Mouse (Mus musculus): ENCODE measurements at regions not wholly inside any gene's neighbourhood (a gene's known extent, or its start where the extent isn't known, plus 50 kb on each side); places are given as distances from the start of the nearest gene placed in this dataset.
"Not testable (repeated sequence)": the region's sequence is repeated elsewhere in the genome, so short reads cannot be mapped to it uniquely, and the experiment has no call there.

DNA sequence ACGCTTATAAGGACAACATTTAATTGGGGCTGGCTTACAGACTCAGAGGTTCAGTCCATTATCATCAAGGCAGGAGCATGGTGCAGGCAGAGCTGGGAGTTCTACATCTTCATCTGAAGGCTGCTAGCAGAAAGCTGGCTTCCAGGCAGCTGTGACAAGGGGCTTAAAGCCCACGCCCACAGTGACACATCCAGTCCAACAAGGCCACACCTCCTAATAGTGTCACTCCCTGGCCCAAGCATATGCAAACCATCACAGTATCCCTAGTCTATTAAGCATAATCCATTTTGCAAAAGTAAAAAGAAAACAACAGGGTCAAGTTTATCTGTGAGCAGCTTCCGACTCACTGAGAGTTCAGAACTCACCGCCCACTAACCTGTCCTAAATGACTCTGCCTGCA lies 153.8 kb downstream of the Gxylt1 start:
- H3K4me3 ChIP-seq (replicated peaks): no peak overlapping the region
- H3K27ac ChIP-seq: no peak overlapping the region
- H3K4me2 ChIP-seq (replicated peaks): no peak overlapping the region
- no peaks in the 10 kb centered on the region for H3K4me1 ChIP-seq (replicated peaks)
- WGBS: 74% methylated on average over 4 of the region's 4 CpGs
- H3K27me3 ChIP-seq (replicated peaks): no peaks in the 10 kb centered on the region
- H3K9me3 ChIP-seq: no peaks in the 10 kb centered on the region
- no peaks in the 10 kb centered on the region for H3K36me3 ChIP-seq
- no peak overlapping the region for H3K9ac ChIP-seq
- no peak for ATAC-seq

DNA sequence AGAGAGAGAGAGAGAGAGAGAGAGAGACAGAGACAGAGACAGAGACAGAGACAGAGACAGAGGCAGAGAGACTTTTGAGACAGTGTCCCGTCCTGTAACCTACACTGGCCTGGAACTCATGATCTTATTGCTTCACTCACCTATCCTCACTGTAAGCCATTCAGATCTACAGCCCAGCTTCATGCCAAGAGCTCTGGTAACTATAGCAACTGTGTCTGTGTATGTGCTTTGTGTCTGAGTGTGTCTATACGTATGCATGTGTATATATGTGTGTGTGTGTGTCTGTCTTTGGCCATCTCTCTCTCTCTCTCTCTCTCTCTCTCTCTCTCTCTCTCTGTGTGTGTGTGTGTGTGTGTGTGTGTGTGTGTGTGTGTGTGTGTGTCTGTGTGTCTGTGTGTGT lies 157.2 kb downstream of the Gxylt1 start:
- H3K9me3 ChIP-seq; H3K4me2 ChIP-seq (replicated peaks); H3K27ac ChIP-seq; H3K4me3 ChIP-seq (replicated peaks); H3K9ac ChIP-seq; ATAC-seq; H3K27me3 ChIP-seq (replicated peaks); H3K4me1 ChIP-seq (replicated peaks); H3K36me3 ChIP-seq: not testable (repeated sequence)
- 69% methylated on average over 2 of the region's 2 CpGs for WGBS

DNA sequence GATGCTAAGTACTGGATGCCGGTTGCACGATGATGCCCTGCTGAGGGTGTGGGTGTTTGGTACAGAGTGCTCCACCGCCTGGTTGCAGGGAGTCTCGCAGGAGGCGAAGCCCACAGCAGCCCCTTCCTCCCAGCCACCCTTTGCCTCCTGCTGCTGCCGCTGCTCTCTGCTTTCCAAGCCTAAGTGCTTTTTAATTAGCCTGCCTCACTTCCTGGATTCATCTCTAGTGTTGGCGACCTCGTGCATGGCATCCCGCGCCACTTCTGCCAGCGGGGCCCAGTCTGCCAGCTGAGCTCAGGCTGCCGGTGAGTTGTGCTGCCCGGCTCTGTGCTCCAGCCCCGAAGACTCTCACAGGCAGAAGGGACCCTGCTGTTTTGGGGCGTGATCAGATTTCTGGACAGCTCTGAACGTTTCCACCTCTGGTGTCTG lies 159.3 kb downstream of the Gxylt1 start:
- H3K36me3 ChIP-seq: no peaks in the 10 kb centered on the region
- no peak overlapping the region for H3K9ac ChIP-seq
- peak overlapping the region; percentile 58 for H3K4me2 ChIP-seq (replicated peaks)
- no peaks in the 10 kb centered on the region for H3K27me3 ChIP-seq (replicated peaks)
- peak overlapping the region; percentile 19 for H3K4me3 ChIP-seq (replicated peaks)
- no peaks in the 10 kb centered on the region for H3K9me3 ChIP-seq
- WGBS: 4% methylated on average over 16 of the region's 16 CpGs
- ATAC-seq: peak; percentile 67
- H3K4me1 ChIP-seq (replicated peaks): peaks cover 4% of the 10 kb centered on the region; the same call in 1 of the 2 replicates
- H3K27ac ChIP-seq: no peak overlapping the region

DNA sequence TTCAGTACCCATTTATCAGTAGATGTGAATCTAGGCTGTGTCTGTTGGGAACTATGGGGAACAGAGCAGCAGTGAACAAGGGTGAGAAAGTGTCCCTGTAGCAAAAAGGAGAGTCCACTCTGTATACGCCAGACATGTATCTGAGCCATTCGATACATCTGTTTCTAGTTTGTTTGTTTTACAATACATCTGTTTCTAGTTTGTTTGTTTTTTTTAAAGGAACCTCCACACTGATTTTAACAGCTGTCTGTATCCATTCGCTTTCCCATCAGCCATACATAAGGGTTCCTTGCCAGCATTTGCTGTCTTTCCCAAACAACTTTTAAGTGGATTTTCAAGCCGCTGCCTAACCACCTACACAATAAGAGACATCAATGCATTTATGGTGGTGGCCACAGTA lies 170.0 kb downstream of the Gxylt1 start:
- no peaks in the 10 kb centered on the region for H3K4me1 ChIP-seq (replicated peaks)
- H3K27me3 ChIP-seq (replicated peaks): no peaks in the 10 kb centered on the region
- no peak overlapping the region for H3K27ac ChIP-seq
- no peak overlapping the region for H3K4me2 ChIP-seq (replicated peaks)
- H3K9me3 ChIP-seq: no peaks in the 10 kb centered on the region
- no peaks in the 10 kb centered on the region for H3K36me3 ChIP-seq
- WGBS: 71% methylated on average over 4 of the region's 4 CpGs
- H3K9ac ChIP-seq: no peak overlapping the region
- H3K4me3 ChIP-seq (replicated peaks): no peak overlapping the region
- ATAC-seq: no peak

DNA sequence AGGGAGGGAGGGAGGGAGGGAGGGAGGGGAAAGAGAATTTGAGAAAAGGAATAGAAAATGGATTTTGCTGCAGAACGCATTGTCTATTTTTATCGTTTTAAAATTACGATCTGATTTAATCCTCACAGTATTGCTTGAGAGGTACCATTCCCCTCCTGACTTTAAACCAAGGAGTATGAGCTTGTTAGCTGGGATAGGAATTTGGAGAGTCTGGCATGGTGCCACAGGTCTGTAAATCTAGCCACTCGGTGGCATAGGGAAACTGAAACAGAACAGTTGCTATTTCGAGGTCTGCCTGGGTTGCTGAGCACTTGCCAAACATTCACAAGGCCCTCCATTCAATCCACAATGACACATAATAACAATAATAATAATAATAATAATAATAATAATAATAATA lies 171.6 kb downstream of the Gxylt1 start:
- H3K36me3 ChIP-seq: no peaks in the 10 kb centered on the region
- 57% methylated on average over 5 of the region's 5 CpGs for whole genome bisulfite sequencing
- ATAC-seq: no peak

DNA sequence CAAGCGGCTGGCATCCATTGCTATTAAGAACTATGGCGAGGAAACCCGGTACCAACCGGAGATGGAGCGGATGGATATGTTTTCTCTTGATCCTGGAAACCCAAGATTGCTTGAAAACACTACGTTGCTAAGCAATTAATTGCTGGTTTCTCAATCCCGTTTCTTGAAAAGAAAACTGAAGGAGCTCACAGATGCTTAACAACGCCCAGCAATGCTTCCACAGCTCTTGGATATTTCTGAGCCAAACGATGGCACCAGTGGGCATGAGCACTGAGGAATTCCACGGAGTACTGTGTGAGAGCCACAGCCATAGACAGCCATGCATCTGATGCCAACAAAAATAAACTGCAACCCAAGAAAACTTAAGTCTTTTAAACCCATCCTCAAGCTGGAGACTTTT lies 173.1 kb downstream of the Gxylt1 start:
- Histone ChIP-seq H3K4me2 (replicated peaks) (no peak overlapping the region), H3K9ac (no peak overlapping the region), H3K9me3 (no peaks in the 10 kb centered on the region), H3K4me3 (replicated peaks) (no peak overlapping the region), H3K27ac (no peak overlapping the region), H3K27me3 (replicated peaks) (no peaks in the 10 kb centered on the region), H3K36me3 (no peaks in the 10 kb centered on the region), H3K4me1 (replicated peaks) (no peaks in the 10 kb centered on the region)
- no peak for ATAC-seq
- WGBS: 88% methylated on average over 10 of the region's 10 CpGs

More for the DNA sequence above, 171.6 kb downstream of the Gxylt1 start:
- H3K4me1 ChIP-seq (replicated peaks): no peaks in the 10 kb centered on the region
- H3K4me2 ChIP-seq (replicated peaks): no peak overlapping the region
- H3K9ac ChIP-seq: no peak overlapping the region
- no peaks in the 10 kb centered on the region for H3K27me3 ChIP-seq (replicated peaks)
- no peak overlapping the region for H3K27ac ChIP-seq
- no peak overlapping the region for H3K4me3 ChIP-seq (replicated peaks)
- H3K9me3 ChIP-seq: no peaks in the 10 kb centered on the region

DNA sequence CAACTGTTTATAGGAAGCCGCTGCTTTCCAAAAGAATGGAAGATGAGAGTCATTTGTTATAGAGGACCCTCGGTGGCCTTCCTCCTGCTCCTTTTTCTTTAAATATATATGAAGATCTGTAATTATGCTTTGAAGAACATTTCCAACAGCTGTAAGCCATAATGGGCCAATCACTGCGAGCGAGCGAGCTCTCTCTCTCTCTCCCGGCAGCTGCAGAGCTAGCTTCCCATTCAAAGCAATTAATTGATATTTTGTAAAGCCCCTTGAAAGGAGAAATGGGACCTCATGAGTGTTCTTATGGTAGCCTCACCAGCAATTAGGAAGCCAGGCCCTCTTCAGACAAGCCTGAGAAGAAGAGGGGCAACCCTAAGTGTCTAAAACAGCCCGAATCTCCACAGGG lies 174.1 kb downstream of the Gxylt1 start:
- no peaks in the 10 kb centered on the region for H3K9me3 ChIP-seq
- no peak overlapping the region for H3K4me2 ChIP-seq (replicated peaks)
- no peak for ATAC-seq
- no peak overlapping the region for H3K9ac ChIP-seq
- no peak overlapping the region for H3K4me3 ChIP-seq (replicated peaks)
- 65% methylated on average over 7 of the region's 7 CpGs for WGBS
- H3K27ac ChIP-seq: no peak overlapping the region
- H3K27me3 ChIP-seq (replicated peaks): no peaks in the 10 kb centered on the region
- no peaks in the 10 kb centered on the region for H3K36me3 ChIP-seq
- no peaks in the 10 kb centered on the region for H3K4me1 ChIP-seq (replicated peaks)

DNA sequence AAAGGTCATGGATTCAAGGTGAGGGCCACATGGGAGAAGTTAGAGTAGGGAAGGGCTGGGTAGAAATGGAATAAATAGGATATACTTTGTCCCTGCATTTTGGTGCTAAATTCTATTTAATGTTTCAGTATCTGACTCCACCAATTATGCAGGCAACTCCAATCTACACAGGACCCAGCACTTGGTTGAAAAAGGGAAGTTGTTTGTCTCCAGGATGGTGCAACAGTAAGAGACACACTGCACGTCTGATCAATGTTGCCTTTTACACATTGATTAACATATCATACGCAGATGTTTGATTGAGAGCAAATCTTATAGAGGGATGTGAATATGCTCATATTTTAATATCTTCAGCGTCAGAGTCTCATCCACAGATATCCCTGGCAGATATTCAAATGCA lies 175.1 kb downstream of the Gxylt1 start:
- H3K27me3 ChIP-seq (replicated peaks): no peaks in the 10 kb centered on the region
- H3K4me2 ChIP-seq (replicated peaks): no peak overlapping the region

DNA sequence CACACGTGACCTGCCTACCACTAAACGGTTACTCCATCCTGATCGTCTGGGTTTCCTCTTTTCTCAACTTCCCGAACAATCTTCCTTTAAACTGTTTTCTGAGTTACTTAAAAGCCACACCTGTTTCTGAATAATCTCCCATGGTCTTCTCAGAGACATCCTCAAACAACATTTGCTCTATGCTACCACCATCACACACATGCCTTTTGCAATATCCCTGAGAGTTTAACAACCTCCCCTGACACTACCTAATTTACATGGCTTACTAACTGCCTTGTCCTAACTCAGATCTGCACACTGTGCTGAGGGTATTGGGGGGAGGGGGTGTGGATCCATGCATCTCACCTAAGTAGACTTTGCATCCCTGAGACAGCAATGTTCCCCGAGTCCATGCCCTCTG lies 178.6 kb downstream of the Gxylt1 start:
- Histone ChIP-seq H3K27ac (no peak overlapping the region), H3K9me3 (no peaks in the 10 kb centered on the region), H3K9ac (no peak overlapping the region), H3K27me3 (replicated peaks) (no peaks in the 10 kb centered on the region), H3K36me3 (no peaks in the 10 kb centered on the region), H3K4me3 (replicated peaks) (no peak overlapping the region), H3K4me1 (replicated peaks) (no peaks in the 10 kb centered on the region), H3K4me2 (replicated peaks) (no peak overlapping the region)
- no peak for ATAC-seq
- WGBS: 80% methylated on average over 5 of the region's 5 CpGs

More for the DNA sequence above, 175.1 kb downstream of the Gxylt1 start:
- no peak for ATAC-seq
- Histone ChIP-seq H3K9me3 (no peaks in the 10 kb centered on the region), H3K36me3 (no peaks in the 10 kb centered on the region), H3K4me1 (replicated peaks) (no peaks in the 10 kb centered on the region), H3K27ac (no peak overlapping the region), H3K4me3 (replicated peaks) (no peak overlapping the region), H3K9ac (no peak overlapping the region)
- WGBS: 93% methylated on average over 3 of the region's 3 CpGs

DNA sequence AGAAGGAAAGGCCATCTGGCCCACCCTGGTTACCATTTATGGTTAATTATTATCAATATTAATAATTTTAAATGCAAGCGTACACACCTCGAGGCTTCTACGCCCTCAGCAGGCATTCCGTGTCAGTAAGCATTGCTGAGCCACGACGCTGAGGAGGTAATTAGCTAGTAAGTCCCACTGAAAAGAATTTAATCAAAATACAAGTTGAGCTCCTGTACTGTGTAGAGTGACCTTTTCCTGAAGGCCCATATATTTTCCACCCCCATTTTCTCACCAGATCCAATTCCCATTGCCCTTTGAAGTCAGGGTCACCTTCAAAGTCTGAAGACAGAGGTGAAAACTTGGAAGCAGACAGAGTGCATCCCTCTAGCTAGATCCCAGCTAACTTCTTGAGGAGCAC lies 179.8 kb downstream of the Gxylt1 start:
- Histone ChIP-seq H3K4me1 (replicated peaks) (no peaks in the 10 kb centered on the region), H3K27me3 (replicated peaks) (no peaks in the 10 kb centered on the region), H3K4me2 (replicated peaks) (no peak overlapping the region), H3K9ac (no peak overlapping the region), H3K4me3 (replicated peaks) (no peak overlapping the region), H3K36me3 (no peaks in the 10 kb centered on the region), H3K27ac (no peak overlapping the region), H3K9me3 (no peaks in the 10 kb centered on the region)
- WGBS: 73% methylated on average over 6 of the region's 6 CpGs
- no peak for ATAC-seq

DNA sequence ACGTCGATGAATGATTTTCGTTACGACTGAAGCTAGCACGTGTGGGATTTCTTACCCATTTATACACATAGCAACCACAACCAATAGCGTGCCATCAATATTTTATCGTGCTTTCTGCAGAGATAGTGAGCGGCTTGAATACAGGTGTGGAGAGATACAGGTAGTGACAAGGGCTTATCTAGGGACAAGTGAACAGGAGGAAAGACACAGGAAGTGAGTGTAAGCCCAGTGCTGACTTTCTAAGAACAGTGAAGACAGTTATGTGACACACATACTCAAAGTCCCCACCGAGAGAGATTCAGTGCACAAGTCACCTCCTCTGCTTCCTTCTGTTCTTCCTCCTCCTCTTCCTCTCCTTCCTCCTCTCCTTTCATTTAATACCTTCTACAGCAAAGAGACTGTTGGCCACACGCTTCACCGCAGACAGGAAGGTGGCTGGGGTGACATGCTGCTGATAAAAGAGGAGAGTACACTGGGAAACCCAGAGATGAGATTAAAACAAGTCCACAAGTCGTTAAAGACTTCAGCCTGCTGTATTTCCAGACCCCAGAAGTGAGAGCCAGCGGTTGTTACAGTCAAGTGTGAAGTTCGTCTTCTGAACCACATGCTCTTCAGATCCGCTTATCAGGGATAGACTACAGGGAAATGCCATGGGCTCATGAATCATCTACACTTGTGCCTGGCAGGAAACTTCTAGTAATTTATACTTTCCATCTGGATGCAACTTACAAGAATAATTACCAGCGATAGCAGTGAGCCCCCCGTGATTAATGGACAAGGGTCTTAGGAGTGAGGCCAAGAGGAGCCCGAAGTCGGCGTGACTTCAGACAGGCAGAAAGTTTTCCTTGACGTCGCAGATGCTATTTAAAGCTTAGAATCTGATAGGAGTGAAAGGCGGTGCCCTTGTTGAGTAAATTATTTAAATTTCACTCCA lies 180.5 kb downstream of the Gxylt1 start:
- Histone ChIP-seq H3K27me3 (replicated peaks) (no peaks in the 10 kb centered on the region), H3K4me2 (replicated peaks) (no peak overlapping the region), H3K4me3 (replicated peaks) (no peak overlapping the region), H3K9me3 (no peaks in the 10 kb centered on the region), H3K27ac (no peak overlapping the region), H3K36me3 (no peaks in the 10 kb centered on the region), H3K9ac (no peak overlapping the region), H3K4me1 (replicated peaks) (no peaks in the 10 kb centered on the region)
- WGBS: 58% methylated on average over 23 of the region's 23 CpGs
- no peak for ATAC-seq

DNA sequence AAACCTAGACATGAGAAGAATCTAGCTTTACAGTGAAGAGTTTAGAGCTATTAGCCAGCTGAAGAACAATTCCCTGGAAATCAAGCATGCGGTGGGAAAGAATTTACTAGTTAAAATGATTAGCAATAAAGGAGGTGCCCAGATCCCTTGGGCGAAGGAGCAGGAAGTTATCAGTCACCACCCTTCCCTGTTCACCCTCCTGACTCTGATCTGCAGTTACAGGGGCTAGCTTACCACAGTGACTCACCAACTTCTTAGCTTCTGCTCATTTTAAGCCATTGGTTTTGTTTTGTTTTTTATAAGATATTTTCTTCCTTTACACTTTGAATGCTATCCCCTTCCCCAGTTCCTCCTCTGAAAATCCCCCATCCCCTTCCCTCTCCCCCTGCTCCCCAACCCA lies 183.6 kb downstream of the Gxylt1 start:
- H3K9me3 ChIP-seq: no peaks in the 10 kb centered on the region
- no peaks in the 10 kb centered on the region for H3K4me1 ChIP-seq (replicated peaks)
- no peak overlapping the region for H3K9ac ChIP-seq
- no peak overlapping the region for H3K27ac ChIP-seq
- H3K4me3 ChIP-seq (replicated peaks): no peak overlapping the region
- no peaks in the 10 kb centered on the region for H3K27me3 ChIP-seq (replicated peaks)
- H3K36me3 ChIP-seq: no peaks in the 10 kb centered on the region
- H3K4me2 ChIP-seq (replicated peaks): no peak overlapping the region
- no peak for ATAC-seq
- WGBS: 74% methylated on average over 2 of the region's 2 CpGs

DNA sequence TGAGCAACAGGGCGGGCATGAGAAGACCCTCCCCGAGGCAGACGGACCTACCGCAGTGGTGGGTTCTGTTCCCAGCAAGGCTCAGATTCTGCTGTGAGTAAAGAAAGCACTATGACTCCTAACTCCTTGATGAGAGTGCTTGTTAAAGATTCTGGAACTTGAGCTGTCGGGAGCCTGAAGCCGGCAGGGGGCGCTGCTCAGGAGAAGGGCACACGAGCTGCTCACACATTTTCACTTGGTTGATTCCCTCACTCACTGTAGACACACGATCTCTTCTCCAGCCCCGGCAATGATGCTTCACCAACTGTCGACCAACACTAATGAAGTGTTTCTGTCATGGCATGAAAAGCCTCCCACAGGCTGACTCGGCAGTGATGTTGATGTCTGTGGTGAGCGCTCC lies 185.6 kb downstream of the Gxylt1 start:
- Histone ChIP-seq H3K9ac (no peak overlapping the region), H3K4me2 (replicated peaks) (no peak overlapping the region), H3K27ac (no peak overlapping the region), H3K4me1 (replicated peaks) (no peaks in the 10 kb centered on the region), H3K27me3 (replicated peaks) (no peaks in the 10 kb centered on the region), H3K36me3 (no peaks in the 10 kb centered on the region), H3K4me3 (replicated peaks) (no peak overlapping the region), H3K9me3 (no peaks in the 10 kb centered on the region)
- no peak for ATAC-seq
- 30% methylated on average over 13 of the region's 13 CpGs for WGBS

Data from intestine, embryonic 15.5 days (tissue).